Mouse (Mus musculus) embryo, embryonic 10.5 days (tissue): Measurements from ENCODE around the gene Grb2.

Experiments used
- DNase-seq: peaks from one replicate; pipeline ENCODE4 v3.0.0-alpha.2; 2015; ENCODE audit warnings: low spot score

Gene Grb2

DNA sequence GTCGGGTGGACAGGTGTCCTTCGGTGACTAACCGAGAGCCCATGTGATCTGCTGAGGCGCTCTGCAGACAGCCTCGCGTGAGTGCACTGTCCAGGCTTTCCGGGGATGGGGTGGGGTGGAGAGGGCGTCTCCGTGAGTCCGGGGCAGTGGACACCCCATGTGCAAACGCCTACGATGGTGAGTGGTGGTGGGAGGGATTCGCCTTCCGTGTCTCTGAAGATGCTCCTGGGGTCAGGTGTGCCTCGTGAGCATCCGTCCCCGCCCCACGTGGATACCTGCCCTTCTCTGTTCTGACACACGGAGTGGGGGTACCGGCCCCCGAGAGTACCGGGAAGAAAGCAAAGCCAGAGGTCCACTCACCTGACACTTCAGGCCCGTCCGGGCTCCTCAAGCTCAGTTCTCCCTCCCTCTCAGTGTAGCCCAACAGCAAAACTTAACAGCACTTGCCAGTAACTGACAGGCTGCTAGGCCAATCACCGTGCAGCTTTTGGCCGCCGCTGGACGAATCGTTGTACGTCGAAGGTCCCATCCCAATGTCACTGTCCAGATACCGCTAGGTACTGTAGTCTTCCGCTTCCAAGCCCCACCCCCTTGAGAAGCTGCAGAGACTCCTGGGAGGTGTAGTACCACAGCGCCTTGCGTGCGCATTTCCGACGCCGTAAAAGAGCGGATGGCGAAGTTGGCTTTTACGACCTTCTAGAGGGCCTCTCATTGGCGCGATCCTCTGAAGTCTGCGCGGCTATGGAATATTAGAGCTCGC, 80.5 kb downstream of the Grb2 start, which contains the start of gene Slc25a19:
Gene Slc25a19, minus strand, starts transcription at position 591 of the 760 bp plus-strand sequence.
- DNase-seq = peak; percentile 99

DNA sequence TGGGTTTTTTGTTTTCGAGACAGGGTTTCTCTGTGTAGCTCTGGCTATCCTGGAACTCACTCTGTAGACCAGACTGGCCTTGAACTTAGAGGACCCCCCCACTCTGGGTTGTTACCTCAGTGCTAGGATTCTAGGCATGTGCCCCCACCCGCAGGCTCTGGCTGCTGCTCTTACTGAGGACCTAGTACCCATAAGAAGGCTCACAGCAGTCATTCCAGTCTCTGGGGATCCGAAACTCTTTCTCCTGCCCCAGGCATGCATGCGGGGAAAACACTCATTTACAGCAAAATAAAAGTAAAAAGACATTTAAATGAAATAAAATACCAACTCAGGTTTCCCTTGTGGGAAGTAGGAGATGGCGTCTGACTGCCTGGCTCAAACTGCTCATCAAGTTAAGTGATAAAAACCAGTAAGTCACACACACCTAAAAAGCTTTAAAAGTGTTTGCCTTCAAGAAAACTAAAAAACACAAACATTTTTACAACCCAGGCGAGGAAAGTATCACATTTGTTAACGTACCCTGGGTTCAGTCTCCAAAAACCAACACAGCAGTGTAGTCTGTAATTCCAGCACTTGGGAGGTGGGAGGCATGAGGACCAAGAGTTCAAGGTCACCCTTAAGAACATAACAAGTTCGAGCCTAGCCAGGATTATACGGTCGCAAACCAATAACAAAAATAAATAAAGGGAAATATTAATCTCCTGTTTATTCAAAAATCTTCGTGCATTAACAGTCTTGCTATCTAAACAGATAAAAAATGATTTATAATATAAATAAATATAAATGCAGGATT, 81.4 kb downstream of the Grb2 start:
- no peak for DNase-seq

DNA sequence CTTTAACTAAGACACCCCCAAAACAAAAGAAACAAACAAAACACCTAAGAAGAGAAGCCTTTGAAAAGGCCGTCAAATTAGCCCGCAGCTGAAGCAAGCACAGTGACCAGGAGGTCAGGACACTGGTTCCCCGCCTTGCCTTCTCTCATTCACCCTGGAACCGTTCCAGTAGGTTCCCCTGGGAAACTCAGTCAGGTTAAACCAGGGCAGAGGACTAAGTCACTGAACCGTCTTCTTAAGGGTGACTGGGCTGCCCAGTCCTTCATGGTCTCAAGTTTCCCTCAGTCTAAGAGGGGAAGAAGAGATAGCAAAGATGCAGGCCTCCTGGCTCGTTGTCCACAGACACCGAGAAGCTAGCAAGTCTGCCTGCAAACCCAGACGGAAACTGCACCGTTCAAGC, 82.5 kb downstream of the Grb2 start:
- no peak for DNase-seq

DNA sequence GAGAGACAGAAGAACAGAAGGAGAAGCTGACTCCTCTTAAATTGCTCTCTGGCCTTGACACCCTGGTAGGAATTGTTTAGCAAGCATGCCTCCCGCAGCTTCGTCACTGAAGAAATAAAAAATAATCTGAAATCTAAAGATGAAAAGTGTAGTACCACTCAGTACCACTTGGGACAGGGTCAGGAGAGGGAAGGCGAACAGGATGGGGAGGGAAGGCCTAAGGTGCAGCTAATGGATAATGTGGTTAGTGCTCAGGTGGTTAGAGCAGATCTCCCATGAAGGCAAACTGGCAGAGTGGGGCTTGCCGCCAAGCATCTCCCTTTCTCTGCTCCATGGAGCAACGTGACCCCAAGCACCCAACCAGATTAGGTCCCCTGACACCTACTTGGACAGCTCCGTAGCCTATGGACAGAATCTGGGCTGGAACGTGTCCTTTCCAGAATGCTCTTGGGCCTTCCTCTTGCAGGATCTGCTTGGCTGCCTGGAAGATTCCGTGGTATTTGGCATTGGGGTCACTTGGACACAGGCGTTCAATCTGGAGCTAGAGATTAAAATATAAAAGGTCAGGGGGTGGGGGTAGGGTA, 84.8 kb downstream of the Grb2 start:
- DNase-seq = no peak

- DNase-seq = no peak
Observed at GRCm38 (mm10) chr11:115619949-115620348, 88.4 kb downstream of the Grb2 start.

DNA sequence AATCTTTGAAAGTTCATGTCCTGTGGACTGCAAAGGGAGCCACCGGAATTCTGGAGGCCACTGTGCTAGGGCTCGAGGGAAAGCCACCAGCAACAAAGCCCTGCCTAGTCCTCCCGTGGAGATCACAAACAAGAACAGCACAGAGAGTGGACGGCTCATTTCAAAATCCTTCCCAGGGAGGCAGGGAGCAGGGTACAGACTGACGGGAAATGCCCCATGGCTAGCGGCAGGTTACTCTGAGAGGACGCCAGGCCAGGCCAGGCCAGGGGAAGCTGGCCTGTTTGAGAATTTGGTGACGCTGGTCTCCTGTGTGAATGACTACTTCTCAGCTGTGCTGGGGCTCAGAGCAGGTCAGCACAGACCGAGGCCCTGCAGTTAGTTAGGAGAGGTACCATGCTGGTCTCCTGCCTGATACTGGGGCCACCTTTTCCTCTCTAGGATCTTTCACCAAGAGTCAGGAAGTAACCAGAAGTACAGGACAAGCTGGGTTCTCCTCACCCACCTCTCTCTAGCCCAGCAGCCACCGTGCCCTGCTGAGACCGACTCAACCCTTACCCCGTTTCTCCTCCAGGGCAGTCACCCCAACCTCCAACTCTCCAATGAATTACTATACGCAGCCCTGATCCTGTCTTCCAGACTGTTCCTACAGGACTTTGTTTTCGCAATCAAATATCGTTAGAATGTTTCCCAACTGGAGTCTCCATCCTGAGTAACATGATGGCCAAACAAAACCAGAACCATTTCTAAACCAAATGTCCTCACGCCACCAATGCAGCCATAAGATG, 89.5 kb downstream of the Grb2 start:
- DNase-seq = no peak

DNA sequence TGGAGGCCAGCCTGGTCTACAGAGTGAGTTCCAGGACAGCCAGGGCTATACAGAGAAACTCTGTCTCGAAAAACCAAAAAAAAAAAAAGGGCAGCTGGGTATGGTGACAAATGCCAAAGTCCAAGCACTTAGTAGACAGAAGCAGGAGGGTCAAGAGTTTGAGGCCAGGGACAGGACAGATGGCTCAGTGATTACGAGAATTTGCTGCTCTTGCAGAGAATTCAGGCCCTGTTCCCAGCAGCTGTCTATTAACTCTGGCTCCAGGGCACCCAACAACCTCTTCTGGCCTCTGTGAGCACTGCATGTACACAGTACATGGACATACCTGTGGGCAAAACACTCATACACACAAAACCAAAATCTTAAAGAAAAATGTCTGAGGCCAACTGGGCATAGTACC, 90.4 kb downstream of the Grb2 start:
- no peak for DNase-seq

DNA sequence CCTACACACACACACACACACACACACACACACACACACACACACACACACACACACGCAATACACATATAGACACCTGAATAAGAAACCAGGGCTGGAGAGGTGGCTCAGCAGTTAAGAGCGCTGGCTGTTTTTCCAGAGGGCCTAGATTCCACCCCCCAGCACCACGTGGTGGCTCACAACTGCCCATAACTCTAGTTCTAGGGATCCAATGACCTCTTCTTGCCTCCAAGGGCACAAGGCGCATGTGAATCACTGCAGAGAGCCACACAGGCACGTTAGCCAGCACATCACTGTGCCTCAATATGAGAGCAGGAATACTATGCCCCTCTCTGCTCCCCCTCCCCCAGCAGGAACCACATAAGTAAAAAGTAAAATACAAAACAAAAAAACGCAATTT, 91.5 kb downstream of the Grb2 start:
- DNase-seq = no peak

- DNase-seq = no peak
Observed at GRCm38 (mm10) chr11:115616371-115616770, 92.0 kb downstream of the Grb2 start.

DNA sequence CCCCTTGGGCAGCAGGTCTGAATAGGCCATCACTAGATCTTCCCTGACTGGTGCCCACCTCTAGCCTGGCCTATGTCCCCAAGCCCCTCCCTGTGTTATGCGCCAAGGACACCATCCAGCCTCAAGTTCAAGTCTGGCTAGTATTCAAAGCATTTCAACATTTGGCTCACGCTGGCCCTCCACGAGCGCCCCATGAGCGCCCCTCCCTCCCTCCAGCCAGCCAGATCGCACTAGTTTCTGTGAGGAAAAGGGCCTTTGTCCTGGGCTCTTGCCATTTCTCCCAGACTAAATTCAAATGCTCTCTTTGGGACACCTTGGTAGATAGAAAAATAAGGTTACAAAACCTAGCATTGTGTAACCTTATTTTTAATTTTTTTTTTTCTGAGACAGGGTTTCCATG, 92.5 kb downstream of the Grb2 start:
- no peak for DNase-seq

- no peak for DNase-seq
Observed at GRCm38 (mm10) chr11:115615108-115615825, 93.1 kb downstream of the Grb2 start.

- no peak for DNase-seq
Observed at GRCm38 (mm10) chr11:115614346-115615107, 93.9 kb downstream of the Grb2 start.

DNA sequence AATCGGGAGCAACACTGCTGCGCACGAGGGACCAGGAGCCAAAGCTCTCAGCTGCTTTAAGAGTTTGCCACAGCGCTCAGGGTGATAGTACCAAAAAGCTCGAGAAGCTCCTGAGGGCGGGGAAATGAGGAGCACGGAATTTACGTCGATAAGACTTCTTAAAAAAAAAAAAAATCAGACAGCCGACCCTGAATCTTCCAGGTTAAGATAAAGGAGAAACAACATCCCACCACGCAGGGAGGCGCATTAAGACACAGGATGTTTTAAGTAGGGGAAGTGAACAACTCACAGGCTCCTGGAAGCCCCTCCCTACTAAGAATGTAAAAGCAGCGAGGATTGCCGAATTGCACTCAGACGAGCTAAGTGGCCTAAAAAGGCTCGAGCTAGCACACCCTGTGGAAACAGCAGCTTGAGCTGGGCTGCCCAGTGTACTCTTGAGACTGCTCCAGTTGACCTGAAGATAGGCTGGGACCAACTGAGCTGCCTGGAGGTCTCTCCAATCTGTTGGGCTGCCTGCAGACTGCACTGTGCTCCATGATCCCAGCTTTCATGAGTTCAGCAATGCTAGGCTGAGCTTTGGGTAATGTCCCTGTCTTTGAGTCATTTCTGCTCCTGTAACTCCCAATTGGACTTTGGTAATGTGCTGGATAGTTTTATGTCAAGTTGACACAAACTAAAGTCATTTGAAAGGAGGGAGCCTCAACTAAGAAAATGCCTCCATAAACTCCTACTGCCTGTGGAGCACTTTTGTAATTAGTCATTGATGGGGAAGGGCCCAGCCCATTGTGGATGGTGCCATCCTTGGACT, 95.1 kb downstream of the Grb2 start:
- DNase-seq = peak; percentile 51

- DNase-seq = peak; percentile 91
Observed at GRCm38 (mm10) chr11:115612410-115613137, 95.8 kb downstream of the Grb2 start, which contains the start of gene Mif4gd. Gene Mif4gd (minus strand): TSS chr11:115612969.

GRCm38 (mm10) chr11:115612059-115612409, 96.4 kb downstream of the Grb2 start:
- DNase-seq = no peak

GRCm38 (mm10) chr11:115611173-115611572, 97.2 kb downstream of the Grb2 start:
- DNase-seq = no peak

- DNase-seq = no peak
Observed at GRCm38 (mm10) chr11:115609576-115609975, 98.8 kb downstream of the Grb2 start.

DNA sequence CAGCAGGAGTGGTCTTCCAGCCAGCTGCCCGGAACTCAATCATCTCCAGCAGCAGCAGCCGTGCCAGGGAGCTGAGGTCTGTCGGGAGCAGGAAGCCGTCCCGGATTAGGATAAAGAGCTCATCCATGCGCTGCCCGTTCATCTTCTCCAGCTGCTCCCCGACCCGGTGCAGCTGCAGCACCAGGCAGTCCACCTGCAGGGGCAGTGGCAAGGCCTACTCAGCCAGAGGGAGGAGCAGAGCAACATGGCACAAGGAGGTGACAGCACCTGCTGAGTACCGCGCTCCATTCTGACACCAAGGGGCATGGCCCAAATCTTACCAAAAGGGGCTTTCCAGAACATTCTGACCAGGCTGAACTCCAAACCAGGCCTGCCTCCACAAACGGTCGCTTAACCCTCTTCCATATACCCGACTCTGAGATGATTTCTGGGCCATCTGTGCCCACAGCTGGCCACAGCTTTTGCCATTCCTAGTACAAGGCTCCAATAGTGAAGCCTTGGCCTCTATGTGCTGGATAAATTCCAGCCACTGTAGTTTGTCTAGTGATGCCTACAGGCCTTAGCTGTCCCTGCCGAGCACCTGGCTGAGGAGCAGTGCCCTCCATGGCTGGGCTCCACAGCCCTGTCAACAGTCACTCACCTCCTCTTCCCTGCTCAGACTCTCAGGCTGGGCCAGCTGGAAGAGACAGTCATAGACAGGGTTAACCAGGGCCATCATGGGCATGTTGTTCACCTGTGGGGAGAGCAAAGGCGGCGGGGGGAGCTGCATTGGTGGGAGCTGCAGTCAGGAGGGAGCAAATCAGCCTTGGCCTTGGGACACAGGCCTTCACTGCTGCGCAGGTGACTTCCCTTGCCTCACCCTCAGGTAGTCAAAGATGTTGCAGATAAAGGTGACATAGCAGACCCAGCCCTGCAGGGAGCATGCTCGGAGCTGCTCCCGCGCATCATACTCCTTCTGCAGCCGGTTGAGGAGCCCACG, 99.7 kb downstream of the Grb2 start:
- no peak for DNase-seq
